Mouse (Mus musculus): Measurements from ENCODE around the gene Scube2.

- TF ChIP-seq POLR2A (IDR thresholded peaks at IDR 0.05; ENCODE audit: extremely low read depth, insufficient read depth, low read length) (no peak), CTCF (IDR thresholded peaks at IDR 0.05; ENCODE audit: extremely low read depth, insufficient read depth, low read length) (no peak)
Measured at GRCm38 (mm10) chr7:109767575-109768350, 97.7 kb downstream of the Scube2 start.
